Mouse (Mus musculus) megakaryocyte, embryonic 14.5 days (primary cell): ENCODE results near the gene 4930544D05Rik. TPM values are rescaled to one million over a fixed set of nuclear protein-coding genes. Genes with fewer than 3 reads are reported as not detected.
A peak's percentile ranks its signal among the peaks of the same experiment; 100 is the strongest.
"Not testable (repeated sequence)": the region's sequence is repeated elsewhere in the genome, so short reads cannot be mapped to it uniquely, and the experiment has no call there.

Experiments
- H3K27me3 ChIP-seq: replicated peaks from 2 replicates; pipeline ENCODE3; 2012; ENCODE audit warnings: inconsistent platforms
- H3K36me3 ChIP-seq: replicated peaks from 2 replicates; pipeline ENCODE3; 2012; ENCODE audit warnings: low read length, inconsistent platforms, mixed read lengths
- H3K4me1 ChIP-seq: 2 replicates; pipeline ENCODE4 v1.6.1; 2012; ENCODE audit warnings: inconsistent platforms
- H3K4me3 ChIP-seq: replicated peaks from 2 replicates; pipeline ENCODE3; 2012; ENCODE audit warnings: moderate library complexity, mild to moderate bottlenecking, inconsistent platforms
- H3K9me3 ChIP-seq: 2 replicates; pipeline ENCODE4 v1.6.1; 2012; ENCODE audit warnings: inconsistent platforms
- FLI1 ChIP-seq: IDR thresholded peaks from 2 replicates; pipeline ENCODE4 v1.6.1; 2012; ENCODE audit warnings: low read length, inconsistent platforms, mixed read lengths
- GATA1 ChIP-seq: IDR thresholded peaks from 3 replicates; pipeline ENCODE4 v1.6.1; 2012; ENCODE audit warnings: mixed read lengths, low read length, inconsistent platforms, borderline replicate concordance
- polyA plus RNA-seq: library from polyadenylated mRNA; stranded (reverse); fragments of >175 nt; gene quantifications from 2 replicates; pipeline ENCODE4 v1.2.3, GENCODE M21; 2012; ENCODE audit warnings: low replicate concordance; ENCODE audit not compliant: insufficient read depth

The 4930544D05Rik gene
- not detected in 2 replicates for polyA plus RNA-seq

DNA sequence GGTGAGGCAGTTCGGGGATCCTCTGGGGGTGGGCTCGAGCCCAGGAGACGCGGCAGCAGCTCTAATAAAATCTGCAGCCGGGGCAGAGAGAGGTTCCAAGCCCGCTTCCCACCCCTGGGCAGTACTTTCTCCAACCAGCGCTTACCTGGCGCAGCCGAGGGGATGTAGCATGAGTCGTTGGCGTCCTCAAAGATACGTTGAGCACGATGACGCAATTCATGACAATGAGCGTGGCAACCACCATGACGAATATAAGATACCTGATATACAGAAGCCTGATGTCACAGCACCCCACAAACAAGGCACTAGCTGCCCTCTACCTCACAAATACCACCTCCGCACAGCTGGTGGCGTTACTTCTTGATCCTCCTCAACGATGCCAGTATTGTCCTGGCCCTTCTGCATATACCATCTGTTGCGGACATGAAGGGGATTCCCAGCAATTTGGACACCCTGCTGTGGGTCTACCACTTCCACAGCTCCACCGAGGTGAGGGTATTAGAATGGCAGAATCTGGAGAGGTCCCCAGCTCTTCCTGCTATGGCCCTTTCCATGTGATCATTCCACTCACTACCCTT, at the start of gene 4930544D05Rik:
Gene 4930544D05Rik, plus strand, starts transcription at position 333 of the 578 bp plus-strand sequence.
- H3K4me1 ChIP-seq, result peaks cover 78% of the 10 kb centered on the region
- H3K4me3 ChIP-seq, result peak within 1 kb of the TSS; percentile 87
- no peaks in the 10 kb centered on the region for H3K9me3 ChIP-seq
- no peaks in the 10 kb centered on the region for H3K27me3 ChIP-seq
- H3K36me3 ChIP-seq, result peaks cover 57% of the 10 kb centered on the region
- TF ChIP-seq GATA1, result no peak
- no peak for TF ChIP-seq FLI1

DNA sequence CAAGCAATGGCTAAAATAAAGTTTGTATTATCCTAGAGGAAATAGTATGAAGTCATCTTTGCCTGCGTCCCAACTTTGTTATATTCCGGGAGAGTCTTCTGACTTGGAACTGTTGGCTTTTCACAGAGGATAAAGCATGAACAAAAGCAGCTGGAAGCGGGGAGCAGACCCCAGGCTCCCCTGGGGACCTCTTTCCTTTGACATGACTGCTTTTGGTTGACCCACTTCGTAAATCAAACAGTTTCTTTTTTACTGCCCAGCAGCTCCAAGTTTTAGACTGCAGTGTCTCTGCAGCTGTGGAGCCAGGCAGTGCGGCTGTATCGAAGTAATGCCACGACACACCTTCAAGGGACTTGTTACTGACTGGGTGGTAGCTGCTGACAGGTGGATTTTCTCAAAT, 49.1 kb upstream of the 4930544D05Rik start:
- no peaks in the 10 kb centered on the region for H3K27me3 ChIP-seq
- H3K4me3 ChIP-seq, result peak overlapping the region; percentile 38
- H3K4me1 ChIP-seq, result peaks cover 87% of the 10 kb centered on the region
- no peaks in the 10 kb centered on the region for H3K9me3 ChIP-seq
- TF ChIP-seq FLI1 (no peak), GATA1 (no peak)
- peaks cover 59% of the 10 kb centered on the region for H3K36me3 ChIP-seq

DNA sequence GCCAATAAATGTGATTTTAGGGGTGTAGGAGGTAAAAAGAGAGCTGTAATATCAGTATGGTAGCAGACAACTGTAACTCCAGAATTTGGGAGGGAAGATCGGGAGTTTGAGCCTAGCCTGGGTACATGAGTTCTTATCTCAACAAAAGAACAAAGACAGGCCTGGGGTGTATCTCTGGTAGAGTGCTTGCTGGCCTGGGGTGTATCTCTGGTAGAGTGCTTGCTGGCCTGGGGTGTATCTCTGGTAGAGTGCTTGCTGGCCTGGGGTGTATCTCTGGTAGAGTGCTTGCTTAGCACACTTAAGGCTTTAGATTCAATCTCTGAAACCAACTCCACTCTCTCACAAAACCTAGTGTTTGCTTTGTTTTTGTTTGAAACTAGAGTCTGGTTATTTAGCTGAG, 45.0 kb upstream of the 4930544D05Rik start:
- H3K9me3 ChIP-seq, H3K27me3 ChIP-seq, H3K4me3 ChIP-seq: not testable (repeated sequence)
- H3K4me1 ChIP-seq, result peaks cover 99% of the 10 kb centered on the region
- H3K36me3 ChIP-seq, result peaks cover 87% of the 10 kb centered on the region

DNA sequence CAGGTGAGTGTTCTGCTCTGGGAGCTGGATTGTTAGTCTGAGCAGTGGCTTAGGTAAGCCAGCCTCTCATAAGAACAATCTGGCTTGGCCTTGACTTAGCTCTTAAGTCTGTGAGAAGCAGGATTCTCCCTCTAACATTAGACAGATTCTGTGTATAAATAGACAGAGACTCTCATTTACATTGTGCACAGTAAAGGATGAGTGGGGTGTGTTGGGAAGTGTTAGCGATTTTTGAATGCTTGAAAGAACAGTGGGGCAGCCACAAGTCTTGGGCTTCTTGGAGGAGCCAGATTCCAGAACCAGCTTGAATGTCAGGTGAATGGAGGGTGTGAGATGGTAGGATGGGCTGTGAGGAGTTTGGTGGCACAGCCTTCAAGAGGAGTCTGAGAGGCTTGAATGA, 44.0 kb upstream of the 4930544D05Rik start:
- Histone ChIP-seq H3K4me3 (peak overlapping the region; percentile 83), H3K9me3 (no peaks in the 10 kb centered on the region), H3K4me1 (peaks cover 96% of the 10 kb centered on the region), H3K27me3 (no peaks in the 10 kb centered on the region), H3K36me3 (peaks cover 84% of the 10 kb centered on the region)
- TF ChIP-seq GATA1, result no peak
- TF ChIP-seq FLI1, result no peak

- H3K36me3 ChIP-seq, result peaks cover 84% of the 10 kb centered on the region
- H3K4me3 ChIP-seq, result peak overlapping the region; percentile 29
- no peaks in the 10 kb centered on the region for H3K27me3 ChIP-seq
- peaks cover 96% of the 10 kb centered on the region for H3K4me1 ChIP-seq
- no peaks in the 10 kb centered on the region for H3K9me3 ChIP-seq
- TF ChIP-seq GATA1 (no peak; the same call in 2 of the 3 replicates), FLI1 (no peak)
Measured at GRCm38 (mm10) chr11:70572348-70572902, 43.2 kb upstream of the 4930544D05Rik start.

DNA sequence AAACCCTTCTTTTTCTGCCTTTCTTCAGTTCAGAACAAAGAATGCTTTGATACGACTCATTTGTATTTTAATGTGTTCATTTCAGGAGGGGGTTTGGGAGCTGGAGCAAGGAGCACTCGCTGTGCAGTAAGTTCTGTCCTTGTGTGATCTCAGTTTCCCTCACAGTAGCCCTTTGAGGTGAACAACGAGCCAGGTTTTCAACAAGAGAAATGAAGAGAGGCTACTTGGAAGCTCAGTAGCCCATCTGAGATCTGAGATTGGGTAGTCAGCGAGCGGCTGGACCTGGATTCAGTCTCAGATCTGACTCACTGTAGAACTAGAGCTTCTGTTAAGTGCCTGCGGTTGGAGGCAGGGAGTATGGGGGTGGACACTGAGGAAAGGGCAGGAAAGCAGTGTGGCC, 41.8 kb upstream of the 4930544D05Rik start:
- peaks cover 84% of the 10 kb centered on the region for H3K36me3 ChIP-seq
- H3K4me3 ChIP-seq, result no peak overlapping the region
- TF ChIP-seq GATA1 (no peak), FLI1 (no peak)
- H3K9me3 ChIP-seq, result no peaks in the 10 kb centered on the region
- H3K4me1 ChIP-seq, result peaks cover 96% of the 10 kb centered on the region
- no peaks in the 10 kb centered on the region for H3K27me3 ChIP-seq

DNA sequence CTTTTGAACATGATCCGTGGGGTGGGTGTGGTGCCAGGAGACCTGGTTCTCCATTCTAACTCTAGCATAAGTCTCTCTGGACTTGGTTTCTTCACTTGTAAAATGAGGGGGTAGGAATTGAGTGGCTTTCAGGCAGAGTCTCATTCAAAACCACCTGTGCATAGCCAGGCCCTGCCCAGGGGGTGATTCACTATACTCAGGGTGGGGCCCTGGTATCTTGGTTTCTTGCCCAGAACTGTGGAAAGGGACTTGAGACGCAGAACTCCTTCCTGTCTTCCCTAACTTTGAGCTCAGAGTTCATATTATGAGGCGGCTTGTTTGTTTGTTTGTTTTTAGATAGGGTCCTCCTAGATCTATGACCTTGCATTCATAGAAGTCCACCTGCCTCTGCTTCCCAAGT, 38.4 kb upstream of the 4930544D05Rik start:
- TF ChIP-seq GATA1 (no peak), FLI1 (no peak)
- Histone ChIP-seq H3K9me3 (no peaks in the 10 kb centered on the region), H3K36me3 (peaks cover 81% of the 10 kb centered on the region), H3K4me1 (peaks cover 96% of the 10 kb centered on the region), H3K27me3 (no peaks in the 10 kb centered on the region), H3K4me3 (no peak overlapping the region)

GRCm38 (mm10) chr11:70578962-70579361, 36.7 kb upstream of the 4930544D05Rik start:
- TF ChIP-seq GATA1 (no peak), FLI1 (no peak)
- peak overlapping the region; percentile 88 for H3K4me3 ChIP-seq
- H3K9me3 ChIP-seq, result no peaks in the 10 kb centered on the region
- peaks cover 67% of the 10 kb centered on the region for H3K36me3 ChIP-seq
- H3K4me1 ChIP-seq, result peaks cover 96% of the 10 kb centered on the region
- no peaks in the 10 kb centered on the region for H3K27me3 ChIP-seq

- no peaks in the 10 kb centered on the region for H3K27me3 ChIP-seq
- TF ChIP-seq GATA1 (no peak), FLI1 (no peak)
- H3K36me3 ChIP-seq, result peaks cover 68% of the 10 kb centered on the region
- H3K4me1 ChIP-seq, result peaks cover 96% of the 10 kb centered on the region
- H3K4me3 ChIP-seq, result peak overlapping the region; percentile 88
- H3K9me3 ChIP-seq, result no peaks in the 10 kb centered on the region
Measured at GRCm38 (mm10) chr11:70579710-70580357, 35.8 kb upstream of the 4930544D05Rik start.

DNA sequence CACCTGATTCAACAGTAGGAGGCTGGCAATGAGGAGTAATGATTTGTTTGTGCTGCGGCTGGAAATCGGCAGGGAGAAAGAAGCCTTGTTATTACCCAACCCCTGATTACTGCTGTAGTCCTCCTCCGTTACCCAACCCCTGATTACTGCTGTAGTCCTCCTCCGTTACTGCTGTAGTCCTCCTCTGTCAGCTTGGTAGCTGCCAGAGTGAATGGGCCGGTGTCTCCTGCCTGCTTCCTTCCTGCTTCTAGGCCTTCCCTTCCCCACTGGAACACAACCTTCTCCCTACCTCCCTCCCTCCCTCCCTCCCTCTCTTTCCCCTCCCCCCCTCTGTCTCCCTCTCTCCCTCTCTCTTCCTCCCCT, 35.3 kb upstream of the 4930544D05Rik start:
- Histone ChIP-seq H3K36me3 (peaks cover 67% of the 10 kb centered on the region), H3K4me1 (peaks cover 96% of the 10 kb centered on the region), H3K9me3 (no peaks in the 10 kb centered on the region), H3K4me3 (peak overlapping the region; percentile 88), H3K27me3 (no peaks in the 10 kb centered on the region)
- TF ChIP-seq GATA1 (no peak), FLI1 (no peak)
